ENCODE assay signal across 9 mouse cellular contexts in the genomic region with DNA sequence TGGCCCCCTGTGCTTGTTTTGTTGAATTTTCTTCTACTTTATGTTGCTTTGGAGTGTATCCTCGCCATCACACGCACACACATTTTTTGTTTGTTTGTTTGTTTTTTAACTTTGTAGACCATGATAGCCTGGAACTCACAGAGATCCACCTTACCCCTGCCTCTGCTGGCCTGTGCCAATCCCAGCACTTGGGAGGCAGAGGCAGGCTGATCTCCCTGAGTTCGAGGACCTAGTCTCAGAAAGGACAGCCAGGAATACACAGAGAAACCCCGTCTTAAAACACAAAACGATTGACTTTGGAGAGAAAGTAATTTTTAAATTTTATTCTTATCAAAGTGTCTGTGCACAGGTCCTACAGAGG. TPM values are rescaled to one million over a fixed set of nuclear protein-coding genes. Genes with fewer than 3 reads are reported as not detected.
DNase-seq lines count a peak whose midpoint lies in the region; ATAC-seq and TF ChIP-seq lines count a peak whose summit lies in the region.
"Had no signal": no experiment of that assay in that cellular context is flagged by ENCODE, and none has a peak within 500 bp of the region (broad histone marks: within the 10 kb centered on the region; RNA-seq: fewer than 3 reads in every experiment).

No protein-coding gene starts in this region.

- H3K9me3 ChIP-seq in lung, embryonic 14.5 days (ENCODE audit: low read depth, low read length): no peaks in the 10 kb centered on the region
- H3K9me3 ChIP-seq in forebrain, embryonic 11.5 days (ENCODE audit: control insufficient read depth, low read length): no peaks in the 10 kb centered on the region
- H3K9me3 ChIP-seq in limb, embryonic 15.5 days: no peaks in the 10 kb centered on the region
- no peaks in the 10 kb centered on the region for H3K9me3 ChIP-seq in neural tube, embryonic 15.5 days (replicated peaks)

- no peak for ATAC-seq in lung, embryonic 14.5 days (ENCODE audit: insufficient read depth)
- ATAC-seq in forebrain, embryonic 11.5 days (replicated peaks; ENCODE audit: low FRiP score): peak; percentile 61
- ATAC-seq in limb, embryonic 15.5 days (ENCODE audit: insufficient number of reproducible peaks, low FRiP score, low TSS enrichment, low read depth): no peak
- 0 out of 2 replicates have a peak, but pooled peaks have one; percentile 17 for ATAC-seq in neural tube, embryonic 15.5 days (ENCODE audit: low FRiP score)

- no peak for DNase-seq in lung, embryonic 14.5 days
- DNase-seq in lung, postnatal 14 days: no peak
- DNase-seq in forebrain, embryonic 11.5 days (ENCODE audit: low spot score): no peak
- no peak for DNase-seq in left cerebral cortex, adult 8-10 months (ENCODE audit: low spot score in 2 of 2)
- no peak for DNase-seq in kidney, adult 9 months
- no peak for DNase-seq in adrenal gland, postnatal 14 days

- H3K27ac ChIP-seq in lung, embryonic 14.5 days (ENCODE audit: low read depth): no peak overlapping the region
- no peak overlapping the region for H3K27ac ChIP-seq in forebrain, embryonic 11.5 days (ENCODE audit: low read depth, low read length)
- H3K27ac ChIP-seq in limb, embryonic 15.5 days: 0 out of 2 replicates have a peak overlapping the region, but pooled peaks have one; percentile 57
- no peak overlapping the region; the same call in 1 of the 2 replicates for H3K27ac ChIP-seq in neural tube, embryonic 15.5 days (replicated peaks)

- peak overlapping the region; percentile 96 for H3K4me3 ChIP-seq in lung, embryonic 14.5 days (ENCODE audit: low read depth, low read length)
- peak overlapping the region; percentile 96 for H3K4me3 ChIP-seq in forebrain, embryonic 11.5 days (ENCODE audit: low read depth, low read length)
- H3K4me3 ChIP-seq in limb, embryonic 15.5 days: peak overlapping the region; percentile 93
- H3K4me3 ChIP-seq in neural tube, embryonic 15.5 days (replicated peaks): peak overlapping the region; percentile 91

- no peak for TF ChIP-seq CTCF in lung, embryonic 14.5 days (IDR thresholded peaks at IDR 0.05; ENCODE audit: low read depth)

- H3K4me1 ChIP-seq in lung, embryonic 14.5 days (ENCODE audit: insufficient read depth): peaks cover 5% of the 10 kb centered on the region; the same call in 1 of the 2 replicates
- H3K4me1 ChIP-seq in forebrain, embryonic 11.5 days (replicated peaks; ENCODE audit: control insufficient read depth, insufficient read depth, low read length): peaks cover 8% of the 10 kb centered on the region; the same call in 1 of the 2 replicates
- peaks cover 18% of the 10 kb centered on the region for H3K4me1 ChIP-seq in limb, embryonic 15.5 days
- H3K4me1 ChIP-seq in neural tube, embryonic 15.5 days: peaks cover 27% of the 10 kb centered on the region

- H3K4me2 ChIP-seq in lung, embryonic 14.5 days: peak overlapping the region; percentile 97
- no peak overlapping the region; the same call in 1 of the 2 replicates for H3K4me2 ChIP-seq in forebrain, embryonic 11.5 days (ENCODE audit: low read depth, low read length, severe bottlenecking)
- H3K4me2 ChIP-seq in limb, embryonic 15.5 days: peak overlapping the region; percentile 76; the same call in 1 of the 2 replicates
- peak overlapping the region; percentile 61 for H3K4me2 ChIP-seq in neural tube, embryonic 15.5 days

- no peaks in the 10 kb centered on the region for H3K27me3 ChIP-seq in lung, embryonic 14.5 days (ENCODE audit: insufficient read depth, low read length)
- no peaks in the 10 kb centered on the region for H3K27me3 ChIP-seq in forebrain, embryonic 11.5 days (ENCODE audit: control insufficient read depth, insufficient read depth, low read length)
- no peaks in the 10 kb centered on the region for H3K27me3 ChIP-seq in limb, embryonic 15.5 days
- no peaks in the 10 kb centered on the region for H3K27me3 ChIP-seq in neural tube, embryonic 15.5 days (replicated peaks)

- 31% methylated on average over 5 of the region's 5 CpGs for whole genome bisulfite sequencing in lung, embryonic 14.5 days
- WGBS in forebrain, embryonic 11.5 days: 32% methylated on average over 5 of the region's 5 CpGs
- WGBS in limb, embryonic 15.5 days: 35% methylated on average over 5 of the region's 5 CpGs
- WGBS in neural tube, embryonic 15.5 days: 35% methylated on average over 5 of the region's 5 CpGs

- no peak overlapping the region for H3K9ac ChIP-seq in lung, embryonic 14.5 days
- H3K9ac ChIP-seq in forebrain, embryonic 11.5 days (ENCODE audit: low read length): no peak overlapping the region
- H3K9ac ChIP-seq in limb, embryonic 15.5 days: no peak overlapping the region
- no peak overlapping the region for H3K9ac ChIP-seq in neural tube, embryonic 15.5 days (replicated peaks)

- peaks cover 19% of the 10 kb centered on the region for H3K36me3 ChIP-seq in lung, embryonic 14.5 days (ENCODE audit: insufficient read depth)
- peaks cover 6% of the 10 kb centered on the region; the same call in 1 of the 2 replicates for H3K36me3 ChIP-seq in forebrain, embryonic 11.5 days (ENCODE audit: control insufficient read depth, insufficient read depth, low read length)
- peaks cover 18% of the 10 kb centered on the region for H3K36me3 ChIP-seq in limb, embryonic 15.5 days
- H3K36me3 ChIP-seq in neural tube, embryonic 15.5 days: peaks cover 19% of the 10 kb centered on the region

RNA-seq across cellular contexts. Expression of gene Klhl11, which starts 0.4 kb away (rescaled TPM):
- polyA plus RNA-seq in lung, embryonic 14.5 days (2014; fragmentation: Nextera tagmentation; extraction: Ambion mirVana): 10.9 and 12.3 TPM in 2 replicates
- 15.5 and 15.7 TPM in 2 replicates for polyA plus RNA-seq in forebrain, embryonic 11.5 days (2014; fragmentation: Nextera tagmentation; extraction: Ambion mirVana)
- 9.5 and 10.0 TPM in 2 replicates for polyA plus RNA-seq in limb, embryonic 15.5 days (2015; fragmentation: Nextera tagmentation; extraction: Ambion mirVana)
- 9.1 and 10.1 TPM in 2 replicates for polyA plus RNA-seq in neural tube, embryonic 15.5 days (2015; fragmentation: Nextera tagmentation; extraction: Ambion mirVana)
- 10 to 100 TPM; 94.8 to 99.9 (median 97.3) TPM for total RNA-seq in left cerebral cortex, adult 8-10 months (2022)
- 42.9 and 44.2 TPM in 2 replicates for total RNA-seq in adrenal gland, postnatal 14 days (2021)

RNA-seq across cellular contexts. Expression of gene Klhl10, which starts 31.2 kb away (rescaled TPM):
- polyA plus RNA-seq in lung, embryonic 14.5 days (2014; fragmentation: Nextera tagmentation; extraction: Ambion mirVana): 0.24 and 0.58 TPM in 2 replicates
- 0.41 and 0.85 TPM in 2 replicates for polyA plus RNA-seq in forebrain, embryonic 11.5 days (2014; fragmentation: Nextera tagmentation; extraction: Ambion mirVana)
- 0.64 and 0.70 TPM in 2 replicates for polyA plus RNA-seq in limb, embryonic 15.5 days (2015; fragmentation: Nextera tagmentation; extraction: Ambion mirVana)
- 0.83 and 0.84 TPM in 2 replicates for polyA plus RNA-seq in neural tube, embryonic 15.5 days (2015; fragmentation: Nextera tagmentation; extraction: Ambion mirVana)
- total RNA-seq in left cerebral cortex, adult 8-10 months (2022): 1 to 10 TPM in 2 of 4 experiments, under 1 TPM in 2; 0.84 to 1.4 (median 1.0) TPM
- total RNA-seq in adrenal gland, postnatal 14 days (2021): 0.94 and 1.5 TPM in 2 replicates
- polyA plus RNA-seq: small intestine, adult 2 months had no signal

RNA-seq across cellular contexts. Expression of gene Nt5c3b, which starts 31.3 kb away (rescaled TPM):
- 127 and 136 TPM in 2 replicates for polyA plus RNA-seq in lung, embryonic 14.5 days (2014; fragmentation: Nextera tagmentation; extraction: Ambion mirVana)
- polyA plus RNA-seq in forebrain, embryonic 11.5 days (2014; fragmentation: Nextera tagmentation; extraction: Ambion mirVana): 104 and 115 TPM in 2 replicates
- polyA plus RNA-seq in limb, embryonic 15.5 days (2015; fragmentation: Nextera tagmentation; extraction: Ambion mirVana): 137 and 141 TPM in 2 replicates
- polyA plus RNA-seq in neural tube, embryonic 15.5 days (2015; fragmentation: Nextera tagmentation; extraction: Ambion mirVana): 118 and 121 TPM in 2 replicates
- 10 to 100 TPM; 46.9 to 52.6 (median 50.0) TPM for total RNA-seq in left cerebral cortex, adult 8-10 months (2022)
- total RNA-seq in adrenal gland, postnatal 14 days (2021): 51.5 and 57.5 TPM in 2 replicates

RNA-seq across cellular contexts. Expression of gene Acly, which starts 54.9 kb away (rescaled TPM):
- polyA plus RNA-seq in lung, embryonic 14.5 days (2014; fragmentation: Nextera tagmentation; extraction: Ambion mirVana): 140 and 146 TPM in 2 replicates
- 294 TPM in 2 replicates for polyA plus RNA-seq in forebrain, embryonic 11.5 days (2014; fragmentation: Nextera tagmentation; extraction: Ambion mirVana)
- 181 and 189 TPM in 2 replicates for polyA plus RNA-seq in limb, embryonic 15.5 days (2015; fragmentation: Nextera tagmentation; extraction: Ambion mirVana)
- polyA plus RNA-seq in neural tube, embryonic 15.5 days (2015; fragmentation: Nextera tagmentation; extraction: Ambion mirVana): 213 and 218 TPM in 2 replicates
- total RNA-seq in left cerebral cortex, adult 8-10 months (2022): 100 to 1,000 TPM; 150 to 164 (median 156) TPM
- 805 and 809 TPM in 2 replicates for total RNA-seq in adrenal gland, postnatal 14 days (2021)

RNA-seq across cellular contexts. Expression of gene Fkbp10, which starts 57.4 kb away (rescaled TPM):
- 135 and 146 TPM in 2 replicates for polyA plus RNA-seq in lung, embryonic 14.5 days (2014; fragmentation: Nextera tagmentation; extraction: Ambion mirVana)
- 36.6 and 41.2 TPM in 2 replicates for polyA plus RNA-seq in forebrain, embryonic 11.5 days (2014; fragmentation: Nextera tagmentation; extraction: Ambion mirVana)
- 210 and 239 TPM in 2 replicates for polyA plus RNA-seq in limb, embryonic 15.5 days (2015; fragmentation: Nextera tagmentation; extraction: Ambion mirVana)
- polyA plus RNA-seq in neural tube, embryonic 15.5 days (2015; fragmentation: Nextera tagmentation; extraction: Ambion mirVana): 29.8 and 38.9 TPM in 2 replicates
- total RNA-seq in left cerebral cortex, adult 8-10 months (2022): 1 to 10 TPM; 5.2 to 8.3 (median 6.2) TPM
- total RNA-seq in adrenal gland, postnatal 14 days (2021): 33.8 and 38.9 TPM in 2 replicates

Comparison
In these comparisons a context has a peak if more than half of its experiments do, and no peak if none do; other contexts are left out.
1. ATAC-seq: peak in forebrain, embryonic 11.5 days (single experiment) and neural tube, embryonic 15.5 days (single experiment); none in lung, embryonic 14.5 days (single experiment) and limb, embryonic 15.5 days (single experiment).
2. Peak in every context shown above with its lines, with median percentiles within 50 percentile points of each other: H3K4me3 ChIP-seq.